12 mouse cellular contexts compared by ENCODE assay signal in genomic region chr10:22034303-22034702, GRCm38 (mm10). TPM values are rescaled to one million over a fixed set of nuclear protein-coding genes. Genes with fewer than 3 reads are reported as not detected.
DNase-seq lines count a peak whose midpoint lies in the region; ATAC-seq and TF ChIP-seq lines count a peak whose summit lies in the region.
"Had no signal": no experiment of that assay in that cellular context is flagged by ENCODE, and none has a peak within 500 bp of the region (broad histone marks: within the 10 kb centered on the region; RNA-seq: fewer than 3 reads in every experiment).

No protein-coding gene starts in this region.

- no peak overlapping the region for H3K27ac ChIP-seq in gastrocnemius, adult 2 months
- no peak overlapping the region for H3K27ac ChIP-seq in limb, embryonic 11.5 days (replicated peaks; ENCODE audit: low read depth, low read length)
- H3K27ac ChIP-seq in limb, embryonic 10.5 days: no peak overlapping the region
- H3K27ac ChIP-seq in forebrain, embryonic 16.5 days (ENCODE audit: low read length): no peak overlapping the region

- no peak overlapping the region for H3K9ac ChIP-seq in limb, embryonic 11.5 days (ENCODE audit: low read length)
- H3K9ac ChIP-seq in forebrain, embryonic 16.5 days (replicated peaks; ENCODE audit: low read depth, low read length): no peak overlapping the region

- intact Hi-C loops in gastrocnemius, adult 2 months (cut with DNase I): no loop called here

- TF ChIP-seq CTCF in gastrocnemius, adult 2 months (IDR thresholded peaks at IDR 0.05): peak; percentile 66
- peak; percentile 18; the same call in 1 of the 2 replicates for TF ChIP-seq CTCF in brain, embryonic 14.5 days (IDR thresholded peaks at IDR 0.05; ENCODE audit: borderline replicate concordance, extremely low read depth, insufficient read depth, insufficient read length)

- no peak overlapping the region for H3K4me3 ChIP-seq in gastrocnemius, adult 2 months
- H3K4me3 ChIP-seq in limb, embryonic 11.5 days (ENCODE audit: low read depth, low read length): no peak overlapping the region
- no peak overlapping the region for H3K4me3 ChIP-seq in limb, embryonic 10.5 days
- H3K4me3 ChIP-seq in forebrain, embryonic 16.5 days (replicated peaks; ENCODE audit: low read length): no peak overlapping the region

- H3K4me2 ChIP-seq in limb, embryonic 11.5 days (ENCODE audit: low read depth, severe bottlenecking): no peak overlapping the region
- H3K4me2 ChIP-seq in forebrain, embryonic 16.5 days (ENCODE audit: low read length): no peak overlapping the region

- no peaks in the 10 kb centered on the region for H3K9me3 ChIP-seq in limb, embryonic 11.5 days (ENCODE audit: control insufficient read depth, low read length)
- H3K9me3 ChIP-seq in limb, embryonic 10.5 days (replicated peaks): no peaks in the 10 kb centered on the region
- H3K9me3 ChIP-seq in forebrain, embryonic 16.5 days (ENCODE audit: control insufficient read depth, low read length): peaks cover 4% of the 10 kb centered on the region; the same call in 1 of the 2 replicates

- H3K36me3 ChIP-seq in limb, embryonic 11.5 days (ENCODE audit: control insufficient read depth, insufficient read depth, low read length): no peaks in the 10 kb centered on the region
- no peaks in the 10 kb centered on the region for H3K36me3 ChIP-seq in limb, embryonic 10.5 days
- H3K36me3 ChIP-seq in forebrain, embryonic 16.5 days (ENCODE audit: control insufficient read depth, insufficient read depth): no peaks in the 10 kb centered on the region

- ATAC-seq in limb, embryonic 11.5 days (ENCODE audit: insufficient number of reproducible peaks, low FRiP score, low TSS enrichment, low read depth): no peak
- no peak for ATAC-seq in forebrain, embryonic 16.5 days
- ATAC-seq: Patski had no signal

- 7% methylated on average over 9 of the region's 9 CpGs for WGBS in limb, embryonic 11.5 days
- 13% methylated on average over 9 of the region's 9 CpGs for WGBS in limb, embryonic 10.5 days
- 7% methylated on average over 9 of the region's 9 CpGs for WGBS in forebrain, embryonic 16.5 days

- no peaks in the 10 kb centered on the region for H3K4me1 ChIP-seq in limb, embryonic 11.5 days (ENCODE audit: control insufficient read depth, insufficient read depth, low read length)
- no peaks in the 10 kb centered on the region for H3K4me1 ChIP-seq in limb, embryonic 10.5 days
- H3K4me1 ChIP-seq in forebrain, embryonic 16.5 days (replicated peaks; ENCODE audit: control insufficient read depth, insufficient read depth, low read length): no peaks in the 10 kb centered on the region

- no peaks in the 10 kb centered on the region for H3K27me3 ChIP-seq in limb, embryonic 11.5 days (ENCODE audit: control insufficient read depth, insufficient read depth, low read length)
- H3K27me3 ChIP-seq in limb, embryonic 10.5 days (ENCODE audit: low read depth, poor library complexity, severe bottlenecking): no peaks in the 10 kb centered on the region
- no peaks in the 10 kb centered on the region for H3K27me3 ChIP-seq in forebrain, embryonic 16.5 days (replicated peaks; ENCODE audit: control insufficient read depth, insufficient read depth, low read length)
- H3K27me3 ChIP-seq: Patski had no signal

- TF ChIP-seq POLR2A in brain, embryonic 14.5 days (IDR thresholded peaks at IDR 0.05; ENCODE audit: borderline replicate concordance, extremely low read depth, insufficient read depth, insufficient read length, poor library complexity, severe bottlenecking): no peak

- no peak for DNase-seq in gastrocnemius, adult 2 months
- DNase-seq in gastrocnemius, adult 18-20 months (ENCODE audit: low spot score): no peak
- peak; percentile 36 for DNase-seq in limb, embryonic 11.5 days (ENCODE audit: low spot score)
- DNase-seq in limb, embryonic 10.5 days (ENCODE audit: low spot score): no peak
- DNase-seq in brain, embryonic 14.5 days (ENCODE audit: low read depth): peak; percentile 40
- peak; percentile 49 for DNase-seq in lung, postnatal 10 days
- no peak for DNase-seq in gastrocnemius, postnatal 10 days
- DNase-seq: gastrocnemius, postnatal 36 days had no signal

RNA-seq across cellular contexts. Expression of gene 4930444G20Rik, which starts 33.6 kb away (rescaled TPM):
- not detected for total RNA-seq in gastrocnemius, adult 2 months (2021)
- not detected for total RNA-seq in gastrocnemius, adult 18-20 months (2021)
- polyA plus RNA-seq in limb, embryonic 11.5 days (2014; fragmentation: Nextera tagmentation; extraction: Ambion mirVana): not detected in 2 replicates
- polyA plus RNA-seq in limb, embryonic 10.5 days (2016; fragmentation: Nextera tagmentation; extraction: Ambion mirVana): not detected in 2 replicates
- polyA plus RNA-seq in brain, embryonic 14.5 days (2012; rRNA removed): not detected in 2 replicates
- total RNA-seq in gastrocnemius, postnatal 10 days (2021): not detected
- not detected in 2 replicates for polyA plus RNA-seq in forebrain, embryonic 16.5 days (2015; fragmentation: Nextera tagmentation; extraction: Ambion mirVana)
- total RNA-seq: gastrocnemius, postnatal 36 days; left cerebral cortex, postnatal 10 days had no signal
- polyA plus RNA-seq: Patski; stomach, embryonic 14.5 days had no signal

Comparison
In these comparisons a context has a peak if more than half of its experiments do, and no peak if none do; other contexts are left out.
1. DNase-seq: peak in limb, embryonic 11.5 days (single experiment), brain, embryonic 14.5 days (single experiment) and lung, postnatal 10 days (single experiment); none in gastrocnemius, adult 2 months (single experiment), gastrocnemius, adult 18-20 months (single experiment), limb, embryonic 10.5 days (single experiment) and gastrocnemius, postnatal 10 days (single experiment).